Mouse (Mus musculus) testis, adult 2 months (tissue): Measurements from ENCODE around the gene Npepps.
"Not testable (repeated sequence)": the region's sequence is repeated elsewhere in the genome, so short reads cannot be mapped to it uniquely, and the experiment has no call there.

ENCODE experiments used
- CTCF ChIP-seq: fragments of 200-500 bp; IDR thresholded peaks from 2 replicates; pipeline ENCODE4 v1.5.1; 2012; ENCODE audit warnings: low read depth, mild to moderate bottlenecking, inconsistent platforms, low read length, moderate library complexity; ENCODE audit not compliant: control insufficient read depth, insufficient read depth, insufficient replicate concordance
- POLR2A ChIP-seq: fragments of 200-500 bp; IDR thresholded peaks from 2 replicates; pipeline ENCODE4 v1.6.1; 2012; ENCODE audit warnings: low read depth, mild to moderate bottlenecking, inconsistent platforms, low read length, moderate library complexity; ENCODE audit not compliant: control insufficient read depth

- not testable (repeated sequence) for TF ChIP-seq CTCF, POLR2A
Measured at GRCm38 (mm10) chr11:97274947-97275346, 5.5 kb downstream of the Npepps start.
